Mouse (Mus musculus) kidney, postnatal 25 days (tissue): ENCODE measurements around the gene Cabcoco1.

ENCODE experiments used
- DNase-seq, 2 experiments: peaks; one replicate each; pipeline ENCODE4 v3.0.0; 2021; ENCODE audit warnings: mixed read lengths in 2 of 2

The Cabcoco1 gene

GRCm38 (mm10) chr10:68435001-68435560, 106.6 kb downstream of the Cabcoco1 start:
- no peak for DNase-seq

- DNase-seq, result no peak
Observed at GRCm38 (mm10) chr10:68434045-68434639, 107.6 kb downstream of the Cabcoco1 start.

GRCm38 (mm10) chr10:68431346-68431745, 110.3 kb downstream of the Cabcoco1 start:
- no peak for DNase-seq

- no peak for DNase-seq
Observed at GRCm38 (mm10) chr10:68430929-68431328, 110.8 kb downstream of the Cabcoco1 start.

GRCm38 (mm10) chr10:68420393-68420920, 121.2 kb downstream of the Cabcoco1 start:
- no peak for DNase-seq

GRCm38 (mm10) chr10:68419893-68420292, 121.8 kb downstream of the Cabcoco1 start:
- DNase-seq, result no peak

GRCm38 (mm10) chr10:68417074-68417790, 124.5 kb downstream of the Cabcoco1 start:
- no peak for DNase-seq

GRCm38 (mm10) chr10:68405936-68406335, 135.8 kb downstream of the Cabcoco1 start:
- DNase-seq, result no peak

GRCm38 (mm10) chr10:68396786-68397185, 144.9 kb downstream of the Cabcoco1 start:
- DNase-seq, result no peak

- DNase-seq, result no peak
Observed at GRCm38 (mm10) chr10:68396083-68396482, 145.6 kb downstream of the Cabcoco1 start.

GRCm38 (mm10) chr10:68391640-68392039, 150.1 kb downstream of the Cabcoco1 start:
- no peak for DNase-seq

GRCm38 (mm10) chr10:68388802-68389201, 152.9 kb downstream of the Cabcoco1 start:
- DNase-seq, result no peak

GRCm38 (mm10) chr10:68388138-68388537, 153.6 kb downstream of the Cabcoco1 start:
- DNase-seq, result no peak
